21 mouse cellular contexts compared by ENCODE assay signal in genomic region chr6:88605715-88606114, GRCm38 (mm10). TPM values are rescaled to one million over a fixed set of nuclear protein-coding genes. Genes with fewer than 3 reads are reported as not detected.
A peak's percentile ranks its signal among the peaks of the same experiment; 100 is the strongest.
DNase-seq lines count a peak whose midpoint lies in the region; ATAC-seq and TF ChIP-seq lines count a peak whose summit lies in the region.
"Had no signal": no experiment of that assay in that cellular context is flagged by ENCODE, and none has a peak within 500 bp of the region (broad histone marks: within the 10 kb centered on the region; RNA-seq: fewer than 3 reads in every experiment).

No protein-coding gene starts in this region.

- 0 out of 2 replicates have a peak, but pooled peaks cover 2% of the 10 kb centered on the region for H3K4me1 ChIP-seq in forebrain, embryonic 16.5 days (replicated peaks; ENCODE audit: control insufficient read depth, insufficient read depth, low read length)
- H3K4me1 ChIP-seq in forebrain, embryonic 11.5 days (replicated peaks; ENCODE audit: control insufficient read depth, insufficient read depth, low read length): no peaks in the 10 kb centered on the region
- H3K4me1 ChIP-seq in midbrain, embryonic 11.5 days (ENCODE audit: control insufficient read depth, insufficient read depth, low read length): no peaks in the 10 kb centered on the region
- no peaks in the 10 kb centered on the region for H3K4me1 ChIP-seq in midbrain, embryonic 13.5 days (replicated peaks)
- H3K4me1 ChIP-seq in cortical plate, adult 2 months (ENCODE audit: control insufficient read depth, insufficient read depth, low read length): peaks cover 2% of the 10 kb centered on the region
- H3K4me1 ChIP-seq: hindbrain, embryonic 12.5 days; hindbrain, embryonic 15.5 days had no signal

- TF ChIP-seq CTCF in cortical plate, adult 2 months (IDR thresholded peaks at IDR 0.05; ENCODE audit: extremely low read depth, insufficient read depth, low read length): no peak

- DNase-seq in forebrain, embryonic 11.5 days (ENCODE audit: low spot score): no peak
- DNase-seq in midbrain, embryonic 11.5 days (ENCODE audit: low spot score, missing footprints): peak; percentile 26
- no peak for DNase-seq in adrenal gland, adult (ENCODE audit: inconsistent age in 2 of 2, low spot score in 1 of 2)
- DNase-seq: adrenal gland, postnatal 10 days; cerebellum, adult 11-12 months; cerebellum, adult 8-10 months; cerebellum, postnatal 10 days; cerebellum, postnatal 36 days; gastrocnemius, postnatal 10 days; gastrocnemius, postnatal 36 days; heart, adult 11 months; kidney, adult 11 months; kidney, adult 8-10 months had no signal

- peak overlapping the region; percentile 63 for H3K27ac ChIP-seq in forebrain, embryonic 16.5 days (ENCODE audit: low read length)
- no peak overlapping the region for H3K27ac ChIP-seq in forebrain, embryonic 11.5 days (ENCODE audit: low read depth, low read length)
- H3K27ac ChIP-seq in midbrain, embryonic 11.5 days (ENCODE audit: low read depth, low read length): no peak overlapping the region
- H3K27ac ChIP-seq in midbrain, embryonic 13.5 days: no peak overlapping the region
- H3K27ac ChIP-seq in cortical plate, adult 2 months (ENCODE audit: insufficient read depth, low read length): peak overlapping the region; percentile 32
- H3K27ac ChIP-seq: hindbrain, embryonic 12.5 days; hindbrain, embryonic 15.5 days had no signal

- no peak for TF ChIP-seq POLR2A in cortical plate, adult 2 months (IDR thresholded peaks at IDR 0.05; ENCODE audit: extremely low read depth, insufficient read depth, low read length)

- ATAC-seq in forebrain, embryonic 16.5 days: peak; percentile 85
- ATAC-seq in forebrain, embryonic 11.5 days (replicated peaks; ENCODE audit: low FRiP score): no peak
- ATAC-seq in midbrain, embryonic 11.5 days (ENCODE audit: low FRiP score): no peak
- no peak for ATAC-seq in midbrain, embryonic 13.5 days
- ATAC-seq: activated CD4-positive, CD25-positive, alpha-beta regulatory T cell, adult 4 months had no signal

- no peaks in the 10 kb centered on the region for H3K36me3 ChIP-seq in forebrain, embryonic 16.5 days (ENCODE audit: control insufficient read depth, insufficient read depth)
- H3K36me3 ChIP-seq in forebrain, embryonic 11.5 days (ENCODE audit: control insufficient read depth, insufficient read depth, low read length): no peaks in the 10 kb centered on the region
- no peaks in the 10 kb centered on the region for H3K36me3 ChIP-seq in midbrain, embryonic 11.5 days (ENCODE audit: control insufficient read depth, insufficient read depth, low read length)
- no peaks in the 10 kb centered on the region for H3K36me3 ChIP-seq in midbrain, embryonic 13.5 days
- H3K36me3 ChIP-seq: hindbrain, embryonic 12.5 days; hindbrain, embryonic 15.5 days had no signal

- 63% methylated on average over 2 of the region's 2 CpGs for WGBS in forebrain, embryonic 16.5 days
- 93% methylated on average over 2 of the region's 2 CpGs for WGBS in forebrain, embryonic 11.5 days
- 97% methylated on average over 2 of the region's 2 CpGs for WGBS in midbrain, embryonic 11.5 days
- 94% methylated on average over 2 of the region's 2 CpGs for WGBS in midbrain, embryonic 13.5 days

- no peak overlapping the region for H3K4me2 ChIP-seq in forebrain, embryonic 16.5 days (ENCODE audit: low read length)
- H3K4me2 ChIP-seq in forebrain, embryonic 11.5 days (ENCODE audit: low read depth, low read length, severe bottlenecking): no peak overlapping the region
- no peak overlapping the region for H3K4me2 ChIP-seq in midbrain, embryonic 11.5 days
- no peak overlapping the region for H3K4me2 ChIP-seq in midbrain, embryonic 13.5 days (replicated peaks)
- H3K4me2 ChIP-seq: heart, embryonic 11.5 days; hindbrain, embryonic 12.5 days; hindbrain, embryonic 15.5 days had no signal

- H3K9ac ChIP-seq in forebrain, embryonic 16.5 days (replicated peaks; ENCODE audit: low read depth, low read length): no peak overlapping the region
- no peak overlapping the region for H3K9ac ChIP-seq in forebrain, embryonic 11.5 days (ENCODE audit: low read length)
- H3K9ac ChIP-seq in midbrain, embryonic 11.5 days (ENCODE audit: low read length): no peak overlapping the region
- H3K9ac ChIP-seq in midbrain, embryonic 13.5 days (replicated peaks): no peak overlapping the region
- H3K9ac ChIP-seq: hindbrain, embryonic 12.5 days; hindbrain, embryonic 15.5 days had no signal

- H3K9me3 ChIP-seq in forebrain, embryonic 16.5 days (ENCODE audit: control insufficient read depth, low read length): no peaks in the 10 kb centered on the region
- no peaks in the 10 kb centered on the region for H3K9me3 ChIP-seq in forebrain, embryonic 11.5 days (ENCODE audit: control insufficient read depth, low read length)
- H3K9me3 ChIP-seq in midbrain, embryonic 11.5 days (ENCODE audit: control insufficient read depth, low read length): no peaks in the 10 kb centered on the region
- no peaks in the 10 kb centered on the region for H3K9me3 ChIP-seq in midbrain, embryonic 13.5 days
- H3K9me3 ChIP-seq: hindbrain, embryonic 12.5 days; hindbrain, embryonic 15.5 days had no signal

- no peaks in the 10 kb centered on the region for H3K27me3 ChIP-seq in forebrain, embryonic 16.5 days (replicated peaks; ENCODE audit: control insufficient read depth, insufficient read depth, low read length)
- no peaks in the 10 kb centered on the region for H3K27me3 ChIP-seq in forebrain, embryonic 11.5 days (ENCODE audit: control insufficient read depth, insufficient read depth, low read length)
- no peaks in the 10 kb centered on the region for H3K27me3 ChIP-seq in midbrain, embryonic 11.5 days (ENCODE audit: control insufficient read depth, insufficient read depth, low read length)
- H3K27me3 ChIP-seq in midbrain, embryonic 13.5 days: no peaks in the 10 kb centered on the region; the same call in 1 of the 2 replicates
- H3K27me3 ChIP-seq: hindbrain, embryonic 12.5 days; hindbrain, embryonic 15.5 days had no signal

- no peak overlapping the region for H3K4me3 ChIP-seq in forebrain, embryonic 16.5 days (replicated peaks; ENCODE audit: low read length)
- H3K4me3 ChIP-seq in forebrain, embryonic 11.5 days (ENCODE audit: low read depth, low read length): no peak overlapping the region
- H3K4me3 ChIP-seq in midbrain, embryonic 11.5 days (ENCODE audit: low read depth, low read length): no peak overlapping the region
- H3K4me3 ChIP-seq in midbrain, embryonic 13.5 days (replicated peaks): no peak overlapping the region
- no peak overlapping the region for H3K4me3 ChIP-seq in cortical plate, adult 2 months (ENCODE audit: insufficient read depth, low read length)
- H3K4me3 ChIP-seq: hindbrain, embryonic 12.5 days; hindbrain, embryonic 15.5 days had no signal

RNA-seq across cellular contexts. Expression of gene Kbtbd12, which starts 32.0 kb away (rescaled TPM):
- polyA plus RNA-seq in forebrain, embryonic 16.5 days (2015; fragmentation: Nextera tagmentation; extraction: Ambion mirVana): 0.37 and 0.52 TPM in 2 replicates
- 0.21 TPM in 1 of 2 replicates, not detected in the other for polyA plus RNA-seq in forebrain, embryonic 11.5 days (2014; fragmentation: Nextera tagmentation; extraction: Ambion mirVana)
- not detected in 2 replicates for polyA plus RNA-seq in midbrain, embryonic 11.5 days (2014; fragmentation: Nextera tagmentation; extraction: Ambion mirVana)
- polyA plus RNA-seq in midbrain, embryonic 13.5 days (2015; fragmentation: Nextera tagmentation; extraction: Ambion mirVana): not detected in 2 replicates
- 0.26 and 0.31 TPM in 2 replicates for polyA plus RNA-seq in cortical plate, adult 2 months (2012; rRNA removed)
- polyA plus RNA-seq: activated CD4-positive, CD25-positive, alpha-beta regulatory T cell, adult 4 months; embryonic facial prominence, embryonic 11.5 days; hindbrain, embryonic 12.5 days had no signal

Comparison
In these comparisons a context has a peak if more than half of its experiments do, and no peak if none do; other contexts are left out.
1. H3K27ac ChIP-seq: peak in forebrain, embryonic 16.5 days (single experiment) and cortical plate, adult 2 months (single experiment); none in forebrain, embryonic 11.5 days (single experiment), midbrain, embryonic 11.5 days (single experiment) and midbrain, embryonic 13.5 days (single experiment).